Mouse (Mus musculus) limb, embryonic 12.5 days (tissue): ENCODE results near the gene Dysf. TPM values are rescaled to one million over a fixed set of nuclear protein-coding genes. Genes with fewer than 3 reads are reported as not detected.
A peak's percentile ranks its signal among the peaks of the same experiment; 100 is the strongest.

Source experiments
- ATAC-seq: fragments of 200-750 bp; cut with Nextera tagmentation; 2 replicates; pipeline ENCODE4 v1.8.0; 2017; ENCODE audit warnings: low read depth, moderate TSS enrichment; ENCODE audit not compliant: insufficient number of reproducible peaks, insufficient read depth, low FRiP score, low TSS enrichment
- H3K27ac ChIP-seq: fragments of 300-500 bp; sonication (generic); 2 replicates; pipeline ENCODE4 v1.5.1; 2016; ENCODE audit warnings: mild to moderate bottlenecking, moderate library complexity
- H3K27me3 ChIP-seq: fragments of 300-500 bp; sonication (generic); 2 replicates; pipeline ENCODE4 v1.6.1; 2016; ENCODE audit warnings: mild to moderate bottlenecking, moderate library complexity
- H3K36me3 ChIP-seq: fragments of 300-500 bp; sonication (generic); 2 replicates; pipeline ENCODE4 v1.6.1; 2016; ENCODE audit warnings: mild to moderate bottlenecking, moderate library complexity
- H3K4me1 ChIP-seq: fragments of 300-500 bp; sonication (generic); replicated peaks from 2 replicates; pipeline ENCODE4 v1.6.1; 2016
- H3K4me2 ChIP-seq: fragments of 300-500 bp; sonication (generic); 2 replicates; pipeline ENCODE4 v1.6.1; 2016; ENCODE audit warnings: mild to moderate bottlenecking, moderate library complexity
- H3K4me3 ChIP-seq: fragments of 300-500 bp; sonication (generic); replicated peaks from 2 replicates; pipeline ENCODE4 v1.5.1; 2016; ENCODE audit warnings: mild to moderate bottlenecking
- H3K9ac ChIP-seq: fragments of 300-500 bp; sonication (generic); replicated peaks from 2 replicates; pipeline ENCODE4 v1.6.1; 2016; ENCODE audit warnings: mild to moderate bottlenecking, moderate library complexity
- H3K9me3 ChIP-seq: fragments of 300-500 bp; sonication (generic); 2 replicates; pipeline ENCODE4 v1.6.1; 2016; ENCODE audit warnings: mild to moderate bottlenecking, moderate library complexity
- WGBS: fragments of 180-500 bp; shearing (Covaris S2); methylation state at CpG from one replicate; pipeline ENCODE4 v1.1.7; 2016; 5-methylcytosine and 5-hydroxymethylcytosine counted together
- polyA plus RNA-seq: library from polyadenylated mRNA; unstranded; fragments of >200 nt; fragmentation: Nextera tagmentation; extraction: Ambion mirVana; gene quantifications from 2 replicates; pipeline ENCODE4 v1.2.1, GENCODE M21; 2016

Gene Dysf
- polyA plus RNA-seq, 1 experiment from 2014 or later = 13.3 TPM

GRCm38 (mm10) chr6:84209736-84210434 lies 201.5 kb downstream of the Dysf start:
- peak overlapping the region; percentile 85 for H3K27ac ChIP-seq
- H3K27me3 ChIP-seq = no peaks in the 10 kb centered on the region
- H3K4me1 ChIP-seq = peaks cover 36% of the 10 kb centered on the region
- no peak for ATAC-seq
- WGBS = 49% methylated on average over 13 of the region's 13 CpGs
- no peak overlapping the region for H3K4me3 ChIP-seq
- H3K4me2 ChIP-seq = no peak overlapping the region
- peaks cover 6% of the 10 kb centered on the region; the same call in 1 of the 2 replicates for H3K36me3 ChIP-seq
- H3K9me3 ChIP-seq = 0 out of 2 replicates have a peak, but pooled peaks cover 7% of the 10 kb centered on the region
- H3K9ac ChIP-seq = no peak overlapping the region

GRCm38 (mm10) chr6:84211473-84211872 lies 203.1 kb downstream of the Dysf start:
- Histone ChIP-seq H3K27me3 (no peaks in the 10 kb centered on the region), H3K27ac (peak overlapping the region; percentile 18), H3K4me1 (peaks cover 40% of the 10 kb centered on the region), H3K4me2 (no peak overlapping the region), H3K4me3 (no peak overlapping the region), H3K9me3 (0 out of 2 replicates have a peak, but pooled peaks cover 7% of the 10 kb centered on the region), H3K36me3 (peaks cover 6% of the 10 kb centered on the region; the same call in 1 of the 2 replicates), H3K9ac (no peak overlapping the region)
- no peak for ATAC-seq
- WGBS = 68% methylated on average over 7 of the region's 7 CpGs

GRCm38 (mm10) chr6:84213101-84213500 lies 204.7 kb downstream of the Dysf start:
- H3K27ac ChIP-seq = no peak overlapping the region
- no peak overlapping the region for H3K4me2 ChIP-seq
- no peaks in the 10 kb centered on the region for H3K36me3 ChIP-seq
- H3K4me3 ChIP-seq = no peak overlapping the region
- no peaks in the 10 kb centered on the region for H3K9me3 ChIP-seq
- H3K9ac ChIP-seq = no peak overlapping the region
- H3K27me3 ChIP-seq = no peaks in the 10 kb centered on the region
- WGBS = 60% methylated on average over 3 of the region's 3 CpGs
- peaks cover 54% of the 10 kb centered on the region for H3K4me1 ChIP-seq
- no peak for ATAC-seq

DNA sequence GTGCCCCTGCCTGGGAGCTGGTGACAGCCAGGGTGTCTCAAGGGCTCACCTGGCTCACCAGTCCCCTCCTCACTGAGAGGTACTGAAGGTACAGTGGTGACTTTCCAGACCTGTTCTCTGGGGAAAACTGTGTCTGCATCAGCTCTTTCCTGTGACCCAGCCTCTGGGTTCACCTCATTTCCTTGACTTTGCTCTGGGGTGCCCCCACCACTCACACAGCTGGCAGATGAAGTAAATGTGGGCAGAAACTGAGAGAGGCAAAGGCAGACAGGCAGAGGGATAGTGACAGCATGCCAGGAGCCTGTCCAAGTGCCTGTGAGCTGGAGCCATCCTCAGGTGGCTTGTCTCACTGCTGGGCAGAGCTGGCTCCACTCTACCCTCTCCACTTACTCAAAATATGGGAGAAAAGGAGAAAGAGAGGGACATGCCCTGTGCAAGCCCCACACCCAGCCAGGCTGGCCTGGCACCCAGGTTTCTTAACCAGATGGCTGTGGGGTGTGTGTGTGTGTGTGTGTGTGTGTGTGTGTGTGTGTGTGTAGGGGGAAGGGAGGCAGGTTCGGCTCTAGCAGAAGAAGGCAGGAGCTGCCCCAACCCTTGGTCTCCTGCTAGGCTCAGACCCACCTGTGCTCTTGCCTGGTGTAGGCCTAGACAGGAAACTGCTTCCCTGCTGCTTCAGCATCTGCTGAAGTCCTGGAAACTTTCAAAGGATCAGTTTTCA lies 209.0 kb downstream of the Dysf start:
- H3K4me1 ChIP-seq = peaks cover 41% of the 10 kb centered on the region
- 29% methylated on average over 1 of the region's 1 CpGs for WGBS
- no peak overlapping the region for H3K4me2 ChIP-seq
- H3K27me3 ChIP-seq = no peaks in the 10 kb centered on the region
- no peak overlapping the region for H3K9ac ChIP-seq
- H3K36me3 ChIP-seq = no peaks in the 10 kb centered on the region
- ATAC-seq = 0 out of 2 replicates have a peak, but pooled peaks have one; percentile 32
- peak overlapping the region; percentile 62 for H3K27ac ChIP-seq
- no peak overlapping the region for H3K4me3 ChIP-seq
- no peaks in the 10 kb centered on the region for H3K9me3 ChIP-seq

- Histone ChIP-seq H3K4me3 (no peak overlapping the region), H3K9me3 (no peaks in the 10 kb centered on the region), H3K9ac (no peak overlapping the region), H3K4me1 (peaks cover 36% of the 10 kb centered on the region), H3K36me3 (no peaks in the 10 kb centered on the region), H3K27me3 (no peaks in the 10 kb centered on the region), H3K27ac (peak overlapping the region; percentile 81), H3K4me2 (no peak overlapping the region)
- WGBS = 40% methylated on average over 11 of the region's 11 CpGs
- ATAC-seq = no peak
Measured at GRCm38 (mm10) chr6:84219119-84219518, 210.7 kb downstream of the Dysf start.

- Histone ChIP-seq H3K4me1 (peaks cover 50% of the 10 kb centered on the region), H3K27me3 (no peaks in the 10 kb centered on the region), H3K36me3 (no peaks in the 10 kb centered on the region), H3K9me3 (no peaks in the 10 kb centered on the region), H3K4me3 (no peak overlapping the region), H3K27ac (peak overlapping the region; percentile 56; the same call in 1 of the 2 replicates), H3K4me2 (no peak overlapping the region), H3K9ac (no peak overlapping the region)
- 25% methylated on average over 4 of the region's 4 CpGs for WGBS
- no peak for ATAC-seq
Measured at GRCm38 (mm10) chr6:84224861-84225260, 216.5 kb downstream of the Dysf start.

DNA sequence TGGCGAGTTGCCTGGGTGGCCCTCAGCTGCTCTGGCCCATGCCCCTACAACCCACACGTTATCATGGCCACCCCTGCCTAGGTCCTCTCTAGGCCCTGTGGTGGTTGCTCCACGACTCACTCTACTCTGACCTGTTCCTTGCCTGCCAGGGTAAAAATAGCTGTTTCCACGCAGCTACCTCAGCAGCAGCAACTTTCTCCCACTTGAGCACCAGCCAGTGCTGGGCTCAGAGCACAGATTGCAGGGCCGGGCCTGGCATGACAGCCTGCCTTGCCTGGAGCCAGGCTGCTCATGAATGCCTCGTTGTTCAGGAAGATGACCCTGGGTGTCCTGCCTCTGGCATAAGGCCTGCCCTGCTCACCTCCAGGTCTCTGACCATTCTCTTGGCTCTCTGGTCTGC lies 217.2 kb downstream of the Dysf start:
- no peak for ATAC-seq
- no peak overlapping the region for H3K4me2 ChIP-seq
- WGBS = 68% methylated on average over 6 of the region's 6 CpGs
- H3K4me3 ChIP-seq = no peak overlapping the region
- H3K9ac ChIP-seq = no peak overlapping the region
- no peaks in the 10 kb centered on the region for H3K27me3 ChIP-seq
- H3K27ac ChIP-seq = peak overlapping the region; percentile 56
- no peaks in the 10 kb centered on the region for H3K36me3 ChIP-seq
- H3K9me3 ChIP-seq = no peaks in the 10 kb centered on the region
- peaks cover 58% of the 10 kb centered on the region for H3K4me1 ChIP-seq

- Histone ChIP-seq H3K9ac (no peak overlapping the region), H3K27me3 (no peaks in the 10 kb centered on the region), H3K4me3 (no peak overlapping the region), H3K4me1 (peaks cover 83% of the 10 kb centered on the region), H3K27ac (peak overlapping the region; percentile 66), H3K9me3 (no peaks in the 10 kb centered on the region), H3K36me3 (no peaks in the 10 kb centered on the region), H3K4me2 (no peak overlapping the region)
- no peak for ATAC-seq
- 60% methylated on average over 4 of the region's 4 CpGs for WGBS
Measured at GRCm38 (mm10) chr6:84228196-84228595, 219.8 kb downstream of the Dysf start.

DNA sequence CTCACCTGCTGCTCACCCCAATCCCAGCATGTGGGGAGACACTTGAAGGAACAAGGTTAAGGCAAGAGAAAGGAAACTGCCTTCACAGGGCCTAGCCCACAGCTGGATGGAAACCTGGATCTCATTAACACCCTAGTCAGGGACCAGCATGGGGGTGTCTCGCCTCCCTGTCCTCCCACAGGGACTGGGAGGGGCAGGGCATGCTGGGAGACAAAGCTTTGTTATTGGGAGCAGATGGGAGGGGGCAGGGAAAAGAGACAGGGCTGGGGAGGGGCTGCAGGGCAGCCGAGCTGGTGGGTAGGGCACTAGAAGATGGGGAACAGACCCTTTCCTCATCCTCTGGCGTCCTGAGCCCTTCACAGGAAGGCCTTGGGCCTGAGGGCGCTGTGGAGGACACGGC lies 220.4 kb downstream of the Dysf start:
- H3K9ac ChIP-seq = no peak overlapping the region
- H3K9me3 ChIP-seq = no peaks in the 10 kb centered on the region
- H3K4me2 ChIP-seq = no peak overlapping the region
- peak overlapping the region; percentile 66 for H3K27ac ChIP-seq
- H3K36me3 ChIP-seq = no peaks in the 10 kb centered on the region
- no peaks in the 10 kb centered on the region for H3K27me3 ChIP-seq
- H3K4me1 ChIP-seq = peaks cover 87% of the 10 kb centered on the region
- ATAC-seq = no peak
- no peak overlapping the region for H3K4me3 ChIP-seq
- WGBS = 15% methylated on average over 5 of the region's 5 CpGs

- no peak for ATAC-seq
- Histone ChIP-seq H3K36me3 (no peaks in the 10 kb centered on the region), H3K9ac (no peak overlapping the region), H3K9me3 (no peaks in the 10 kb centered on the region), H3K4me3 (no peak overlapping the region), H3K27me3 (no peaks in the 10 kb centered on the region), H3K4me1 (peaks cover 91% of the 10 kb centered on the region), H3K27ac (peak overlapping the region; percentile 66), H3K4me2 (peak overlapping the region; percentile 6; the same call in 1 of the 2 replicates)
- 10% methylated on average over 7 of the region's 7 CpGs for WGBS
Measured at GRCm38 (mm10) chr6:84229739-84230138, 221.3 kb downstream of the Dysf start.

GRCm38 (mm10) chr6:84231108-84231507 lies 222.7 kb downstream of the Dysf start:
- H3K27ac ChIP-seq = peak overlapping the region; percentile 64
- no peak overlapping the region for H3K4me3 ChIP-seq
- peak; percentile 47 for ATAC-seq
- 25% methylated on average over 7 of the region's 7 CpGs for WGBS
- H3K9ac ChIP-seq = no peak overlapping the region
- H3K36me3 ChIP-seq = no peaks in the 10 kb centered on the region
- H3K9me3 ChIP-seq = no peaks in the 10 kb centered on the region
- peaks cover 87% of the 10 kb centered on the region for H3K4me1 ChIP-seq
- no peaks in the 10 kb centered on the region for H3K27me3 ChIP-seq
- no peak overlapping the region for H3K4me2 ChIP-seq
